Mouse (Mus musculus) embryo, embryonic 10 days (tissue): Measurements from ENCODE around the gene Gabrg3.
A peak's percentile ranks its signal among the peaks of the same experiment; 100 is the strongest.

Experiments used
- DNase-seq: peaks from one replicate; pipeline ENCODE4 v3.0.0-alpha.2; 2015; ENCODE audit warnings: low spot score

Gabrg3 gene

DNA sequence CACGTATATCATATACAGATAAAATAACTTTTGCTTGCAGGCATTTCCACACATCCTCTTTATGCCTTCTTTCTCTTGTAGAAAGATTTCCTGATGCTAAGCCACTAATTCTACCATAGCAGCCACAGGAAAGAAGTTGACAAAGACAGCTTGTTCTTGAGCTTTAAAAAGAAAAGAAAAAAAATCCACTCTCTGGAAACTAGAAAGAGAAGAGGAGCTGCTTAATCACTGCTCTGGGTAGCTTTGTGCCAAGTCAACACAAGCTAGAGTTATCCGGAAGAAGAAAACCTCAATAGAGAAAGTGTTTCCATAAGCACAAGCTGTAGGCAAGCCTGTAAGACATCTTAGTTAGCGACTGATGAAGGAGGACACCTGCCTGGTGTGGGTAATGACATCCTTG lies 321.6 kb downstream of the Gabrg3 start:
- no peak for DNase-seq

- no peak for DNase-seq
Measured at GRCm38 (mm10) chr7:57050906-57051635, 335.9 kb downstream of the Gabrg3 start.

DNA sequence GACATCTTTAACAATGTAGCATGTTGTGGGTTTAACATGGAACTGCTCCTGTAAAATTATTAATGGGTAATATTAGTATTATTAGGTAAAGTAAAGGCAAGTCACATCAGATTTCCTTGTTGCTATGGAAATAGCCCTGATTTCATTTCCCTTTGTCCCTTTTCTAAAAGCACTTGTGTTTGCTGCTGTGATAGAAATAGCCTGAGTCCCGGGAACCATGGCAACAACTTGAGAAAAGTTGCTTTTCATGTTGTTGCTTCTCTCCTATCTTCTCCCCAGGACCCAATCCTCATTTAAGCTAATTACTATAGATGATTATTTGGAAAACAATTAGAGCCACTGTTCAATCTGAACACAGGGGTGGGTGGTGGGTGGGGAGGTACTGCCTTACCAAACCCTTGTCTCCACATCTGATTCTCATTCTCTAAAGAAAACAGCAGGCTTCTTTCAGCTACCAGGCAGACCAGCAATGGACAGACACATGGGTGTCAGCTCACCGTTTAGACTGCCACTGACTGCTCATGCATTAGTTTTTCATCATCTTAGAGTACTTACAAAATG lies 349.0 kb downstream of the Gabrg3 start:
- DNase-seq, result no peak

DNA sequence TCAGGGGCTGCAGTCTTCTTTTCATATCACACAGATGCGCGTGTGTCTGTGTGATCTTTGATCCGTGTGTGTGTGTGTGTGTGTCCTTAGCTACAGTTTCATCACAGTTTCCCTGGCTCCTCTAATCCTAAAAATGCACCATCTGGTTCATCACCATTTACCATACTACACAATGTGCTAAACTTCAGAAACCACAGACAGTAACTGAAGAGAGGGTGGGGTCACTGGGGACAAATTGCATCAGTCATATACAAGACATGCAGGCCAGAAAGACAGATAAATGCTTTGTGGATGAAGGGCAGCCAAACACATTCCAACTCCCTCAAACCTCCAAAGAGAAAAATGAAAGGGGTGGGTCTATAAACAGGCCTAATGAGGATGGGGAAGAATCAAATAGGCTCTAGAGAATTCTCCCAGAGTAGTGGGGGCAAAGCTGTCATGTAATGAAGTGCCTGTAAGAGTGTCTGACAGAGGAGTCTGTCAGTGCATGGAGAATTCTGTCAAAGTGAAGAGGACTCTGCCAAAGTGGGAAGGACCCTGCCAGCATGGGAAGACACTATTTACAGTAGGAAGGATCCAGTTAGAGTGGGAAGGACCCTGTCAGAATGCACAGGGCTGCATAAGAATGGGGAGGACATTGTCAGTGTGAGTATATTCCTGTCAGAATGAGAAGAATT lies 386.3 kb downstream of the Gabrg3 start:
- DNase-seq, result no peak

- DNase-seq, result no peak
Measured at GRCm38 (mm10) chr7:56997713-56998624, 389.0 kb downstream of the Gabrg3 start.

DNA sequence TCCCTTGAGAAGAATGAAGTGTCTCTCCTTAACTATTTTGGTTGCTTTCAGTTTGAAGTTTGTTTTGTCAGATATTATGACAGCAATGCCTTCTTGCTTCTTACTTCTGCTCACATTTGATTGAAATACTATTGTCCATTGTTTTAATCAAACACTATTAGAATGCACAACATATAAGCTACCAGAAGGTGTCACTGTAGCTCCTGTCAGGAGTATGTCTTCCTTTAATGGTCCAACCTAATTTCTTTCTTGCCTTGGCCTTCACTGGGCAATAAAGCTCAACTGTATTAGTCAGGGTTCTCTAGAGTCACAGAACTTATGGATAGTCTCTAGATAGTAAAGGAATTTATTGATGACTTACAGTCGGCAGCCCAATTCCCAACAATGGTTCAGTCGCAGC lies 440.6 kb downstream of the Gabrg3 start:
- DNase-seq, result peak; percentile 43

DNA sequence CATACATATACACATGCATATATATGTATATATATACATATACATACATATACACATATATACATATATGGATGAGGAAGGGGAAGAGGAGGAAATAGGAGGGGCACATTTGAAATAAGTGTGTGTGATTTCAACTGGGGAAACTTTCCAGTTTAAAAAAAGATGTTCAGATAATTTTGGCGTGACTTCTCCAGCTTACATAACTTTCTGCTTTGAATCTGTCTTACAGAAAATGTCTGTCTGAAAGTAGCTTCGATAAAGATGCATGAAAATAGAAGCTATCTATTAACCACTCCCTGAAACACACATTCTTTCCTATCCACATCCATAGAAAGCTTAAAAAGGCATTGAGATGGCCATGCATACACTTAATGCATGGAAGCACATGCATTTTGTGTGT lies 445.4 kb downstream of the Gabrg3 start:
- DNase-seq, result no peak

DNA sequence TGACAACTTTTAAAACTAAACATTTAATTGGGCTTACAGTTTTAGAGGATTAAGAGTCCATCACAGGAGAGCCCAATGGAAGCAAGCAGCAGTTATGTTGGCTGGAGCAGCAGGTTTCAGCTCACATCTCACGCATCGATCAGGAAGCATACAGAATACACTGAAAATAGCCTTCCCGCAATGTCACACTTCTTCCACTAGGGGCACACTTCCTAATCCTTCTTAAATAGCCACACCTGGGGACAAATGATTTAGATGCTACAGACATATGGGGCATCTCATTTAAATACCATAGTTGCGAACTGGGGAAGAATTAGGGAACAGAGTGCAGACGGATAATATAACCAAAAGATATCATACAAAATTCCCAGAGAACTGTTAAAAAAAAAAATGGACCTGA lies 449.0 kb downstream of the Gabrg3 start:
- DNase-seq, result peak; percentile 14

- no peak for DNase-seq
Measured at GRCm38 (mm10) chr7:56919499-56919898, 467.5 kb downstream of the Gabrg3 start.

- no peak for DNase-seq
Measured at GRCm38 (mm10) chr7:56914862-56915261, 472.1 kb downstream of the Gabrg3 start.

- DNase-seq, result peak; percentile 5
Measured at GRCm38 (mm10) chr7:56899762-56900161, 487.2 kb downstream of the Gabrg3 start.

GRCm38 (mm10) chr7:56867314-56868075 lies 519.5 kb downstream of the Gabrg3 start:
- DNase-seq, result no peak

DNA sequence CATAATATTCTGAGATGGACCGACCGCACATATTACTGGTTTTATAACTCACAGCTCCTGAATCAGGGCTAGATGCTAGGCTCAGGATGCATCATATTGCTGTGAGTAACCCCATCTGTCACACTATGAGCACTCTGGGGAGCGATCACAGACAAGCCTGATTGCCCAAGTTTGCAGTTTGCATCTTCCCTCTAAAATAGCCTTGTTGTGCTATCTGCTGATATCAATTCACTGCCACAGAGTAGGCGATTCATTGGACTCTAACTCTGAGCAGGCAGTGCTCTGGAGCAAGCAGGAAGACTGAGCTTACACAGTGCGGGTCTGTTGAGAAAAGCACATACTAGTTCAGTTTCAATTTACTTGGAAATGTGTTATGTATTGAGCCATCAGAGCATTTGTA lies 543.4 kb downstream of the Gabrg3 start:
- no peak for DNase-seq

DNA sequence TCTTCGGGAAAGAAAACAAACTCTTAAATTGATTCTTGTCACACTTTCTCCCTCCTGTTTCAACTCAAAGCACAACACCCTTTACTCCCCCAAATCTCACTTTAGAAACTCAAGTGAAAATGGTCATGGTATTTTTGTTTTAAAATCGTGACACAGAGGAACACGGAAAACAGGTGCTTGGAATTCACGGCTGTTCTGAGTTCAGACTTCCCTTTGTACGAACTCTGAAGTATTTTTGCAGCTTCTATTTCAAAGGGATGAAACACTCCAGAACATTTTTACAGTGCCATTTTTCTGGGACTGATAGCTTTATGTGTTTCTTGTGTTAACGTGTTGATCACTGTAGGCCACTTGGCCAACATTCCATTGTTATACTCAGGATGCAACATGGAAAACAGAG lies 561.5 kb downstream of the Gabrg3 start:
- DNase-seq, result no peak

DNA sequence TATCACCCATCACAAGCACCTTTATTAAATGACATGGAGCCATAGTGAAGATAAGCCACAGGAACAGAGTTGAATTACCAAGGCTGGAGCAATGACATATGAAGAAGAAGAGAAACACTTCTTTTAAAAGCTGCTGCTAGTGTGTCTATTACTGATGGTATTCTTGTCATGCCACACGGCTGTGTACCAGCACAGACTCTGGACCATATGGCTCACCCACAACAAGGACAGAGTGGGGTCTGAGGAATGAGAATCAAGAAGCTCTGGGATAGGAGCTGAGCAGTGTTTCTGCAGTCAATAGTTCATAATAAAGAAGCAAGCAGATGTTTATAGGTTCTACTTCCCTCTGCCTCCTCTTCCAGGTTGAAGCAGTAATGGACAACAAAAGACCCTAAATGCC lies 585.1 kb downstream of the Gabrg3 start:
- DNase-seq, result no peak

- no peak for DNase-seq
Measured at GRCm38 (mm10) chr7:56779122-56779521, 607.9 kb downstream of the Gabrg3 start.

DNA sequence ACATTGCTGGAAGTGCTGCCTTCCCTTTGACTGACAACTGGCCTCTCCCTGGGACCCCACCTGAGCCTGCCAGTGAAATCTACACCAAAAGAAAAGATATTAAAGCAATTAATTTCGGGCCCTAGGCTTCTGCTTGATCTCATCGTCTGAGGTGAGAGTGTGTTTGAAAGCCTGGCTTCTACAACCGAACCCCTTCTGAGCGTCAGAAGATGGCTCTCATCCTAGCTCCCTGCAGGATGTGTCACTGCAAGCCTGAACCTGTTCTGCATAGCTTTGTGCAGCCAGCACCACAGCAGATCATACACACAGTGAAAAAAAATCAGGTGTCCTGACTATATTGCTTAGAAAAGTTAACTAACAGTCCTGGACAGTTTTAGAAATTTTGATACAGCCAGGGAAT lies 618.8 kb downstream of the Gabrg3 start:
- DNase-seq, result no peak

DNA sequence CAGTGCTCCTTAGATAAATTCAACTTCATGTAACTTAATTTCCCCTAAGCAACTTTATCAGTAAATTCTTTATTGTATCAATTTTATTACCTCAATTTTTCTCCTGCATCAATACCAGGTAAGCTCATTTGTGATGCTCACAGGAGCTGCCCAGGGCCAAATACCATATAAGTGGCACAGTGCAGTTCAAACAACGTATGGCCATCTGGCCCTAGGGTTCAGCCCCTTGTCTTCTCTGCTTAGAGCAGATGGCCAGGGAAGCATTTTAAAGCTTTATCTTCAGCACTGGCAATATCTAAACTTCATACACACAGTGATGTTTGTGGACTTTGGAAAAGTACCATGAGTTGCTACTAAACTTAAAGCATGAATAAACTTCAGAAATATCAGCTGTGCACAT lies 619.2 kb downstream of the Gabrg3 start:
- DNase-seq, result no peak

DNA sequence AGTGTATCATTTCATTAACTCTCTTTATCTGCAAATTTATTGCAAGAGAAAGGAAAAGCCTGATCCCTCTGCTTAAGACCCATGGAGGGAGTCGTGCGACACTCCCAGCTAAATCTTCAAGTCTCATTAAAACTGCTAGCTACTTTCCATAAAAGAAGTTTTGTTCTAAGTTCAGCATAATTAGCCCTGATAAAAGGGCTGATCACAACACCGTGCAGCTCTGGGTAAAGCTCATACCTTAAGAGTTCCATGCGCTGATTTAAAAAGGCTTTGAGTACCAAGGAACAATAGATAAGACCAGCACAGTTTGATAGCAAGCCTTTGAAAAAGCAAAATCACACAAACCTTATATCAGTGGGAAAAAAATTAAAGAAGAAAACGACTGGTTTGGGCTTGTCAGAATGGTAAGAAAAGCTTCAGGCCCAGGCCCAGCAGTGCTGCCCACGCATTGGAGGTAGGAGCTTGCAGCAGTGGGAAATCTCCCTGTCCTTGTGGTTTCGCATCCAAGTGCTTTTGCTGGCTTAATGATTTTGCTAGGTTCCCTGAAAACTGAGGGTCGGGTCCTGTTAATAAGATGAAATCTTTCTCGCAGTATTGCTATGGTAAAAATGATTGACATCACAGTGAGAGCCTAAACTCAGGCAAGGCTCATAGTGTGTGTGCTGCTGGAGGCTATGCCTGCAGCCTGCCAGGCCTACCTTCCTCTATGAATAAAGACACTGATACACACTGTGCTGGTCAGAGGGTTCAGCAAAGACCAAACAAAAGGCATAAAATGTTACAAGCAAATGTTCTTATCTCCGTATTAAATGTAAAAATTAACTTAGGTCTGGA lies 621.2 kb downstream of the Gabrg3 start:
- no peak for DNase-seq

GRCm38 (mm10) chr7:56729225-56729624 lies 657.8 kb downstream of the Gabrg3 start:
- DNase-seq, result no peak
